Mouse (Mus musculus) kidney, adult 2 months (tissue): ENCODE data around the gene Zfp652.

Experiments used
- CTCF ChIP-seq: fragments of 200-500 bp; conservative IDR thresholded peaks from 2 replicates; pipeline ENCODE4 v1.5.1; 2011; ENCODE audit warnings: low read depth, mild to moderate bottlenecking, control low read depth, low read length, moderate library complexity, mixed read lengths; ENCODE audit not compliant: insufficient read depth, insufficient read length
- POLR2A ChIP-seq: fragments of 200-500 bp; IDR thresholded peaks from one replicate; pipeline ENCODE4 v1.6.1; 2011; ENCODE audit warnings: low read depth, low read length, control low read depth

DNA sequence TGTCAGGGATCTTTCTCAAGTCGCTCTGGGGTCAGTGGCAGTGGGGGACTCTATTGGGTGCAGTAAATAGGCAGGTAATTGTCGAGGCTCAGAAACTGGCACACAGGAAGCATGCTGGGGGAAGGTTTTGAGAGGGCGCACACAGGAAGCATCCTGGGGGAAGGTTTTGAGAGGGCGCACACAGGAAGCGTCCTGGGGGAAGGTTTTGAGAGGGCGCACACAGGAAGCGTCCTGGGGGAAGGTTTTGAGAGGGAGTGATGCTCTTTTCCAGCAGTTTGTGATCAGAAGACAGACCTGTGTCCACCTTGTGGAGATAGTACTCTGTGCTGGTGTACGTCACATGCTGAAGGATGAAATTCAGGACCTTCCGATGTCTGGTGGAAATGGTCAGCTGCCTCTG lies 163.3 kb downstream of the Zfp652 start:
- no peak for TF ChIP-seq CTCF
- no peak for TF ChIP-seq POLR2A
